Mouse (Mus musculus): ENCODE results near the gene Sox5. TPM values are rescaled to one million over a fixed set of nuclear protein-coding genes. Genes with fewer than 3 reads are reported as not detected.

The Sox5 gene
- polyA plus RNA-seq, 1 experiment, result 2.5 TPM

DNA sequence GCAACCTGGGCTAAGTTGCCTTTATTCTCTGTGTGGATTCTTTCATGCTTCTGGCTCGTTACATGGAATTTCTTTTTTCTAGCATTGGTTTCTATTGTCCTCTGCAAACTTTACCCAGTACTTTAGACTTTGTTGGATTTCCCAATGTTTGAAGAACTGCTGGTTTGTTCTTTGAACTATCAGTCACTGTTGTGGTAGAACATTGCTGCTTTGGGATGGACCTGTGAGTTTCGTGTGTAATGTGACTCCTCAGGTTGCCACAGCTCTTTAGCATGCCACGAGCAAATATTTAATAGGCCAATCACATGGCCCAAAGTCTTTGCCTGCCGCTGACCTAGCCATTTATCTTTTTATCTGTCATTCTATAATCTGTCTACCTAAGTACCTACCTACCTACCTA lies 470.0 kb downstream of the Sox5 start:
- H3K4me3 ChIP-seq (ENCODE audit: extremely low read depth, insufficient read depth, insufficient read length), result no peak overlapping the region
- WGBS, result 85% methylated on average over 4 of the region's 4 CpGs
- no peak for DNase-seq (ENCODE audit: low read depth in 1 of 2, low spot score in 2 of 2)
- no peaks in the 10 kb centered on the region for H3K27me3 ChIP-seq (ENCODE audit: control insufficient read depth, insufficient read depth, low read length)
- no peak overlapping the region for H3K27ac ChIP-seq (ENCODE audit: insufficient read depth, low read length)
- H3K36me3 ChIP-seq (ENCODE audit: control insufficient read depth, insufficient read depth, low read length), result no peaks in the 10 kb centered on the region
- H3K4me1 ChIP-seq (ENCODE audit: control insufficient read depth, insufficient read depth, insufficient read length), result no peaks in the 10 kb centered on the region
- TF ChIP-seq CTCF (IDR thresholded peaks at IDR 0.05; ENCODE audit: extremely low read depth, insufficient read depth, insufficient read length, insufficient replicate concordance), result no peak
- TF ChIP-seq POLR2A (IDR thresholded peaks at IDR 0.05; ENCODE audit: low read depth, low read length), result no peak

DNA sequence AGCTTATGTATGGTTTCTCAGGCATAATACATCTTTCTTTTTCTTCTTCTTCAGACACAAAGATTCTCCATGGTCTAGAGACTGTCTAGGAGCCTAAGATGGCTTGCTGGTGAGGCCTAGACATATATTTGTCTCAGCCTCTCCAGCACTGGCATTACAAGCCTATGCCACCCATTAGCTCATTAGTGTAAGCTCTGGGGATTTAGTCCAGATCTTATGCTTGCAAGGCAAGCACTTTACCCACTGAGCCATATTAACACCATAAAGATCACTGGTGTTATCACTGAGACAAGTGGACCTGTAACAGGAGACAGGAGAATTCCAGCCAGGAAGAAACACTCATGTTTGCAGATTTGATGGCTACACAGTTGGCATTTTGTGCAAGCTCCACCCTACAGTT lies 472.6 kb downstream of the Sox5 start:
- Histone ChIP-seq H3K27ac (ENCODE audit: insufficient read depth, low read length) (no peak overlapping the region), H3K4me1 (ENCODE audit: control insufficient read depth, insufficient read depth, insufficient read length) (no peaks in the 10 kb centered on the region), H3K36me3 (ENCODE audit: control insufficient read depth, insufficient read depth, low read length) (no peaks in the 10 kb centered on the region), H3K27me3 (ENCODE audit: control insufficient read depth, insufficient read depth, low read length) (no peaks in the 10 kb centered on the region), H3K4me3 (ENCODE audit: extremely low read depth, insufficient read depth, insufficient read length) (no peak overlapping the region)
- TF ChIP-seq CTCF (IDR thresholded peaks at IDR 0.05; ENCODE audit: extremely low read depth, insufficient read depth, insufficient read length, insufficient replicate concordance) (no peak), POLR2A (IDR thresholded peaks at IDR 0.05; ENCODE audit: low read depth, low read length) (no peak)
- DNase-seq (ENCODE audit: low read depth in 1 of 2, low spot score in 2 of 2), result no peak

DNA sequence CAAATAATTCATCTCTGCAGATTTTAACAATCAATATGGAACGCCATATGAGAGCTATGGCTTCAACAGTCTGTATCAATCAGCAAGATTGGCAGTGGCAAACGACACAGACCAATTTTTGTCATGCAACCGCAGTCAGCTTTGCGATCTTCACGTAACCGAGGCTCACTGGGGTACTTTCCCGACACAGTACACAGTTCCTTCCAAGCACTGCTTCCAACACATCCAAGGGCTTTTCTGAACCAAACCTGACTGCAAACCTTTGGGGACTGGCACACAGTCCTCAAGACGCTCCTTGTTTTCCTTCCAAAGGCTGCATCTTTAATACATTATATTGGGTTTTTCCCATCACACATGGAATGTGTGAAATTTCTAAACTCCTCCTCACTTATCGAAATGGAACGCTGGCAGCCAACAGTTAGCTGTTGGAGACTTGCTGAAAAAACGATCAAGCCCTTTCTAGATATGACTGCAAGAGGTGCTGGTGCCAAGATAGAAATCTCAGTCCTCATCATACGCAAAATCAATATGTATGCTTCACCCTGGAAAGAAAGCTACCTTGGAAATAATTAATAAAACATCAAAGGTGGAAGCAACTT lies 474.1 kb downstream of the Sox5 start:
- no peaks in the 10 kb centered on the region for H3K36me3 ChIP-seq (ENCODE audit: control insufficient read depth, insufficient read depth, low read length)
- H3K4me3 ChIP-seq (ENCODE audit: extremely low read depth, insufficient read depth, insufficient read length), result no peak overlapping the region
- WGBS, result 94% methylated on average over 12 of the region's 12 CpGs
- DNase-seq (ENCODE audit: low read depth in 1 of 2, low spot score in 2 of 2), result no peak
- H3K4me1 ChIP-seq (ENCODE audit: control insufficient read depth, insufficient read depth, insufficient read length), result no peaks in the 10 kb centered on the region
- H3K27ac ChIP-seq (ENCODE audit: insufficient read depth, low read length), result no peak overlapping the region
- H3K27me3 ChIP-seq (ENCODE audit: control insufficient read depth, insufficient read depth, low read length), result no peaks in the 10 kb centered on the region
- TF ChIP-seq POLR2A (IDR thresholded peaks at IDR 0.05; ENCODE audit: low read depth, low read length) (no peak), CTCF (IDR thresholded peaks at IDR 0.05; ENCODE audit: extremely low read depth, insufficient read depth, insufficient read length, insufficient replicate concordance) (no peak)

DNA sequence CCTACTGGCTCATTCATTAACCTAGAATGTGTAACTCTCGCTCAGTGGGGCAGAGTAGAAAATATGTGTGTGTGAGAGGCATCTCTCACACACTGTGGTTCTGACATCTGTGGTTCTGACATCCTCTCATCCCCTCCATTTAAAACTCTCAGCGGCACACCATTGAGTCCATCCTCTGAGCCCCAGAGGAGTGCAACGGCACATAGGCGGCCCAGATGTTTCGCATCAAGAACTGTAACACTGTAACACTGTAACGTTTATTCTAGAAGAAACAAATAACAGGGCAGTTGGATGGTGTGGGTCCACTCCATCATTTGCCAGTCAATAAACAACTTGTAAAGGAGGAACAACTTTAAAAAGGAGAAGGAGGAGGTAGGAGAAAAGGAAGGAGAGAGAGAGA lies 479.0 kb downstream of the Sox5 start:
- no peak for TF ChIP-seq POLR2A (IDR thresholded peaks at IDR 0.05; ENCODE audit: low read depth, low read length)
- TF ChIP-seq CTCF (IDR thresholded peaks at IDR 0.05; ENCODE audit: extremely low read depth, insufficient read depth, insufficient read length, insufficient replicate concordance), result no peak
- H3K27ac ChIP-seq (ENCODE audit: insufficient read depth, low read length), result no peak overlapping the region
- H3K4me1 ChIP-seq (ENCODE audit: control insufficient read depth, insufficient read depth, insufficient read length), result no peaks in the 10 kb centered on the region
- WGBS, result 88% methylated on average over 6 of the region's 6 CpGs
- no peaks in the 10 kb centered on the region for H3K27me3 ChIP-seq (ENCODE audit: control insufficient read depth, insufficient read depth, low read length)
- H3K4me3 ChIP-seq (ENCODE audit: extremely low read depth, insufficient read depth, insufficient read length), result no peak overlapping the region
- DNase-seq (ENCODE audit: low read depth in 1 of 2, low spot score in 2 of 2), result no peak
- H3K36me3 ChIP-seq (ENCODE audit: control insufficient read depth, insufficient read depth, low read length), result no peaks in the 10 kb centered on the region

DNA sequence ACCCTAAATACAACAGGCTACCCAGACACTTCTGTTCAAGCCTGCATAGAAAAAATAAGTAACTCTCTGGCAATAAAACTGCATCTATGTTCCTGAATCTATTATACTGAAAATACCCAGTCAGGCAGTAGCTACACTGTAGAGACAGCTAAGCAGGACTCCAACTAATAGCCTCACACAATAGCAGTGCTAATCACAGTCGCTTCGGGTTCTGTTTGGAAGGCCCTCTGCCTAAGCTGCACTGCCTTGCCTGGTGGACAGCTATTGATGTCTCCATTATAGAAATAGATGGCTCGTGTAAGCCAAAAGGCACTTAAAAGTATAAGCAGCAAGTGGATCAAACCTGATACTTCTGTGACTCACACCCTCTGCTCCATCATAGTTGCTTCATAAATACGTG lies 480.7 kb downstream of the Sox5 start:
- Histone ChIP-seq H3K27me3 (ENCODE audit: control insufficient read depth, insufficient read depth, low read length) (no peaks in the 10 kb centered on the region), H3K4me1 (ENCODE audit: control insufficient read depth, insufficient read depth, insufficient read length) (no peaks in the 10 kb centered on the region), H3K27ac (ENCODE audit: insufficient read depth, low read length) (no peak overlapping the region), H3K4me3 (ENCODE audit: extremely low read depth, insufficient read depth, insufficient read length) (no peak overlapping the region), H3K36me3 (ENCODE audit: control insufficient read depth, insufficient read depth, low read length) (no peaks in the 10 kb centered on the region)
- no peak for TF ChIP-seq POLR2A (IDR thresholded peaks at IDR 0.05; ENCODE audit: low read depth, low read length)
- TF ChIP-seq CTCF (IDR thresholded peaks at IDR 0.05; ENCODE audit: extremely low read depth, insufficient read depth, insufficient read length, insufficient replicate concordance), result no peak
- no peak for DNase-seq (ENCODE audit: low read depth in 1 of 2, low spot score in 2 of 2)
- WGBS, result 94% methylated on average over 4 of the region's 4 CpGs

DNA sequence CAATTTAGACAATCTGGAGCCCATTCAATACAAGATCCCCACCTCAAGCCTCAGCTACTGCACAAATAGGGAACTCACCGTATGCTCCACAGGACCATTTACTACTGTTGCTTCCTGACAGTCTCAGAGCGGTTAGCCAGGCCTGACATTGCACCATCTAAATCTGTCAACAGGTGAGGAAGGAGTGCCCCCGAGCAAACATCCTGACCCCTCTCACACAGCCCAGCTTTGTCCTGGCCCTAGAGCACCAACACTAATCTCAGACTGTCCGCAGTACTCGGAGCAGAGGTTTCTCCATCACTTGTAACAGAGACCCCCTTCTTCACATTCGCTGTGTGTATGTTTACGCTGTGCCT lies 482.3 kb downstream of the Sox5 start:
- H3K4me3 ChIP-seq (ENCODE audit: extremely low read depth, insufficient read depth, insufficient read length), result no peak overlapping the region
- no peak for TF ChIP-seq CTCF (IDR thresholded peaks at IDR 0.05; ENCODE audit: extremely low read depth, insufficient read depth, insufficient read length, insufficient replicate concordance)
- no peak for TF ChIP-seq POLR2A (IDR thresholded peaks at IDR 0.05; ENCODE audit: low read depth, low read length)
- DNase-seq (ENCODE audit: low read depth in 1 of 2, low spot score in 2 of 2), result no peak
- H3K36me3 ChIP-seq (ENCODE audit: control insufficient read depth, insufficient read depth, low read length), result no peaks in the 10 kb centered on the region
- H3K27me3 ChIP-seq (ENCODE audit: control insufficient read depth, insufficient read depth, low read length), result no peaks in the 10 kb centered on the region
- WGBS, result 61% methylated on average over 7 of the region's 7 CpGs
- no peaks in the 10 kb centered on the region for H3K4me1 ChIP-seq (ENCODE audit: control insufficient read depth, insufficient read depth, insufficient read length)
- H3K27ac ChIP-seq (ENCODE audit: insufficient read depth, low read length), result no peak overlapping the region

DNA sequence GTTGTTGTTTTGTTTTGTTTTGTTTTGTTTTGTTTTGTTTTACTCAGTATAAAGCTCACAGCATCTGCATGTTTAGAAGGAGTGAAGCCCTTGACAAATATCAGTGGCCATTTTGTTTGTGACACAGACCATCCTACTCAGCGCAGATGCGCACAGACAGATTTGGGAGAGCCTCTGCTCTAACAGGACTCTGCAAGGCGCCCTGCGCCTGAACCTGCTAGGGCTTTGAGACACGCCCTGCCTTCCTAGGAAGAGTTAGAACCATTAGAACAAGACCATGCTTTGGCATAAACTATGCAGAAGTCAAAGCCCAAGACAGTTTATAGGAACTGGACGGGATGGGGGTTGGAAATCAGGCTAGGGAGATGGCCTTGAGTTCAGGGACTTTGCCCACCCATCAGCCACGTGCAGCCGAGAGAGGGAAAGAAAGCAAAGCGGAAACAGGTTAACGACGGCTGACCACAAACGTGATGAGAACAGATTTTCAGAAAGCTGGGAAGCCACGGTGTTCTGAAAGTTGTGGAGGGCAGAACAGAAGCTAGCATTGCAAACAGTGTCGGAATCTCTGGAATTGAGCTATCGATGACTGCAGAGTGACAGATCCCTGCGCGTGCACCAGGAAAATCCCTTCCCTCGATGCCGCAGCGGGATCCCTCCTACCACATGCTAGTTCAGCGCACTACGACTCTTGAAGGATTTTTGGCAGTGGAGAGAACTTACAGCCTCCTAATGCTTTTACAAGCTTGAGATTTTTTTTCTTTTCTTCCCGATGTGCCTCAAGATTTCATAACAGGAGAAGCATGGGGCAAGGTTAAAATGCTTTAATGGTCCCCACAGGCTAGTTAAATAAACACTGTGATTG lies 482.9 kb downstream of the Sox5 start:
- no peak for TF ChIP-seq CTCF (IDR thresholded peaks at IDR 0.05; ENCODE audit: extremely low read depth, insufficient read depth, insufficient read length, insufficient replicate concordance)
- no peak for TF ChIP-seq POLR2A (IDR thresholded peaks at IDR 0.05; ENCODE audit: low read depth, low read length)
- 66% methylated on average over 23 of the region's 23 CpGs for WGBS
- no peaks in the 10 kb centered on the region for H3K4me1 ChIP-seq (ENCODE audit: control insufficient read depth, insufficient read depth, insufficient read length)
- no peak overlapping the region for H3K27ac ChIP-seq (ENCODE audit: insufficient read depth, low read length)
- no peak for DNase-seq (ENCODE audit: low read depth in 1 of 2, low spot score in 2 of 2)
- H3K36me3 ChIP-seq (ENCODE audit: control insufficient read depth, insufficient read depth, low read length), result no peaks in the 10 kb centered on the region
- H3K27me3 ChIP-seq (ENCODE audit: control insufficient read depth, insufficient read depth, low read length), result no peaks in the 10 kb centered on the region
- no peak overlapping the region for H3K4me3 ChIP-seq (ENCODE audit: extremely low read depth, insufficient read depth, insufficient read length)

All from spleen, adult 2 months (tissue).